Mouse (Mus musculus) embryo, embryonic 11 days (tissue): Measurements from ENCODE around the gene Ndst4.

Experiments used
- DNase-seq: peaks from one replicate; pipeline ENCODE4 v3.0.0-alpha.2; 2015

Ndst4 gene

DNA sequence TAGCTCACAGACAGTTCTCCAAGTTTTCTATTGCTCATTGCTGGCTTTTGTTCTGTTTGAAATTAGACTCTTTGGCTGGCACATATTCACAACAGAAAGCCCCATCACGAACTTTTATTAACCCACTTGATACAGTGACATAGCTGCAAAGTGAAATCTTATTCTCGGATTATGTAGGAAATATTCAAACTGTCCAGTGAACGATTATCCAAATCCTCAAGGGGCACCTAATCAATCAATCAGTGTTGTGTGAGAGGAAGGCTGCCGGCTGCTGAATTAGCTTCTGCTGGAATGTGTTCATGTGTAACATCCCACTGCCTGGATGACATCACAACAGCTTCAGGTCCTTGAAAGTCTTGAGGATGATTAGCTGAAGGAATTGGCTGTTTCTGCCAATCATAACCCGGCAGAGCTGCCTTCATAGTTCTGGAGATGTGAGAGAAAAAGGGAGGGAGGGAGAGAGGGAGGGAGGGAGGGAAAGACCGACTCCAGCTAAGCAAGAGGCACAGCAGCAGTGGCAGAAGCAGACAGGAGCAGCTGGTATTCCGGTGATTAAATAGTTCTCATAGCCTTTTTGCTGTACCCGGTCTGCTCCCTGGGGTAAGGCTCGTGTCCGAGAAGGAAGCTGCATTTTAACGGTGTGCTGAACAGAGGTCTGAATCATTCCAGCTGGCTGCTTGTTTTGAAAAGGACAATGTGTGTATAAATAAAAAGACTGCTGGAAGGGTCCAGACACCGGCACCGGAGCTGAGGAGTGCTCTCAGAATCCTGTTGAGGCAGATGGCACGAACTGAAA lies at the start of gene Ndst4:
TSS of gene Ndst4 (plus strand) at position 476 of the 796 bp plus-strand sequence.
- DNase-seq: peak; percentile 76

DNA sequence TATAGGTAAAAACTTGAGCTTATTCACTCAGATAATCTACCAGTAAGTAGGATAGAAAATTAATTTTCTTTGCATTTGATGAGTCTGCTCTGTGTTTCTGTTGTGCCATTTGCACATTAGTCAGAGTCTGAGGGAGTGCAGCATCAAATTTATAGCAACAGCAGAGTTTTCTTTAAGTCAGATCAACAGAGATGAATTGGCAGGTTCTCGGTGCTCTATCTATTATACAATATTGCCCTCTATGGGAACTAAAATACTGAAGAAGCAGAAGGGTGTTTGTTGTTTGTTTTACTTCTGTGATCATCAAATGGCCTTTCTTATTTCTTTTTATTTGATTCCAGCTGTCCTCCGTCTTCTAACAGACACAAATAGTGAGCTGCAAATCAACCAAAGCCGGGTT lies 6.4 kb upstream of the Ndst4 start:
- DNase-seq: no peak

DNA sequence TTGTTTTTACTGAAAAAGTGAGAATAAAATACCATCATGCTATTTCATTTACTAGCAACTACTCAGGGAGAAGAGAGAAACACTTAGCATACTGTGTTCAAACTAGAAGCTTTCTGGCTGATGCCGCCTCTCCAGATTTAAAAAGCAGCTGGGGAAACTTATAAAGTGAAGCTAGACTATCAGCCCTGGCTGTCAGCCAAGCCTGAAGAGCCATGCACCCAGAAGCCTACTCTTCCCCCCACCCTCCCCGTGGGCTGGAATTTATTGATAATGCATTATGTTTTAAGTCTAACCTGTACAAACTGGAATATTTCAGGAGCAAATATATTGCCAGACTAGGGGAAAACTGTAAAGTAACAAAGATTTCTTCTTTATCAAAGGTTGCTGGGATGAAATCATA lies 2.6 kb downstream of the Ndst4 start:
- no peak for DNase-seq

DNA sequence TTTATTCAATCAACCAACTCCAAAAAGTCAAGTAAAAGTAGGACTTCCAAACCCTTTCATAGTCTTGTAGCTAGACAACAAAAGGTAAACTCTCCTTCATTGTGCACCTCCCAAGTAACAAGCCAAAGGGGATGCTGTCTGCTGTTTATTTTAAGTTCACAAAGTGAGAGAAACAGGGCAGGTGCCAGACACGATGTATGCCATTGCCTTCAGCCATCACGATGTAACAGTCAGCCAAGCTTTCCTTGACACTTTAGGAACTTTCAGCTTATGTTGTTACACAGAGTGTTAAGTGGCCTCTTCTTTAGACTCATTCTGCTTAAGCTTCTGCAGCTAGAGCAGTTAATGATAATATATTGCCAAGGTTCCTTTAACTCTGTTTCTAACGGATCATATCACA lies 3.1 kb downstream of the Ndst4 start:
- no peak for DNase-seq

DNA sequence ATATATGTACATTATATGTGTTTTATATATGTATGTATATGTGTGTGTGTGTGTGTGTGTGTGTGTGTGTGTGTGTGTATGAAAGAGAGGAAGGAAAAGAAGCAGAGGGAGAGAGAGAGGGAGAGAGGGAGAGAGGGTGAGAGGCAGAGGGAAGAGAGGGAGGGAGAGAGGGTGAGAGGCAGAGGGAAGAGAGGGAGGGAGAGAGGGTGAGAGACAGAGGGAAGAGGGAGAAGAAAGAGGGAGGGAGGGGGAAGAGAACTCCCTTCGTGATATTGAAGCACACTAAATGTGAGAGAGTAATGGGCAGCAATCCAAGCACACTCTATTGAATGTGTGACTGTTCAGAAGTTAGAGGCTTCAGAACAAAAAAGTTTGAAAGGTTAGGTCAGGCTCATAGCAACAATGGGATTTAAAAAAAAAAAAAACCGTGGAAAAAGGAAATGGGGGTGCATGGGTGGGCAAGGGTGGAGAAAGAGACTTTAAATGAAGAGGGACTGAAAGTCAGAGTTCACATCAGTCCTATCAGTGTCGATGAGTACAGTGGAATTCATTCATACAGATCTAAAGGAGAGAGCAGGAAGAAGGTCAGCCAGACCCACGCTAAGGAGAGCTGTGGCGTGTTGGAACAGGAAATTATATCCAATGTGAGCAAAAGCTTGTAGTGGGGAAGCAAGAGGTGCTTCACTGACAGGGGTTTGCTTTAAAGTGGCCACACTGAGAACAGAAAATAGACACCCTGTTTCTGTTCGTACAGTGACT lies 63.2 kb downstream of the Ndst4 start:
- DNase-seq: no peak

DNA sequence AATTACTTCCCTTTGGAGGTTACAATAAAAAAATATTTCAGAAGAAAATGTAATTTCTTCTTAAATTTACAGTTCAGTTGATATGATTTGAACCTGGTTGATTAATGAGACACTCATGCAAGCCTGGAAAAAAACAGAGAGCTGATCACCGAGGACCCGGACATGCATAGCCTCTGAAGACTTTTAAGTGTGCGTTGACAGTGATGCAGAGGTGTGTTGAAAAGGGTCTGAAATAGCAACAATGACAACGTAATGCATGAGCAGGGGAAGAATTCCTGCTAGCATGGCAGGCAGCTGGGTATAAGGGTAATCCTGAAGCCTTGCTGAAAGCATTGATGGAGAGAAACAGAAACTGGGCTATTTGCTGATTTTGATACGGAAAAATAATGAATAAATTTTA lies 106.2 kb downstream of the Ndst4 start:
- DNase-seq: no peak

DNA sequence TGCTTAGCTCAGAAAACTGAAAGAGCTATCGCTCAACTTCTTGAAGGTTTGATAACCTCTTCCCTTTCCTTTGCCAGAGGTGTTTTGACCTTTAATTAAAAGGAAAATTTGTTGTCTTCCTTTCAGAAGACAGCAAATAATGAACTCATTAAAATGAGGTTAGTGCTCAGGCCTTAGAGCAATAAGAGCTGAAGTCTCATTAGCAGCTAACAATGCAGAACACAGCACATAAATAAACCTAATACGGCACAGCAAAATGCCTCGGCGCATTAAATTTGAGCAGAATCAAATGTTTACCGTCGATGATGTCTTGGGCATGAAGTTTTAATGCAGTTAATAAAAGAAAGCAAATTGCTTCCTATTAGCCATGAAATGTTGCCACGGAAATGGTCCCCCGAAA lies 129.5 kb downstream of the Ndst4 start:
- DNase-seq: no peak

DNA sequence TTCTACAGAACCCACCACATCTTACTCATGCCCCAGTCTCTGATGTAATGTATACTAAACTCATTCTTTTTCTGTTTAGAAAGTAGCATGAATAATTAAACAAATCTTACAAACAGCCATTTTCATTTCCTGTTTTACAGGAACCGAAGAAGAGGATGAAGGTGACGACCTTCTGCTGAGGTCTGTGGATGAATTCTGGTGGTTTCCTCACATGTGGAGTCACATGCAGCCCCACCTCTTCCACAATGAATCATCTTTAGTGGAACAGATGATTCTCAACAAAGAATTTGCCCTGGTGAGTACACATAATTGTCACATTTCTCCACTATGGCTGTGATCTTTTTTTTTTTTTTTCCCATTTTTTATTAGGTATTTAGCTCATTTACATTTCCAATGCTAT lies 166.7 kb downstream of the Ndst4 start:
- DNase-seq: no peak

DNA sequence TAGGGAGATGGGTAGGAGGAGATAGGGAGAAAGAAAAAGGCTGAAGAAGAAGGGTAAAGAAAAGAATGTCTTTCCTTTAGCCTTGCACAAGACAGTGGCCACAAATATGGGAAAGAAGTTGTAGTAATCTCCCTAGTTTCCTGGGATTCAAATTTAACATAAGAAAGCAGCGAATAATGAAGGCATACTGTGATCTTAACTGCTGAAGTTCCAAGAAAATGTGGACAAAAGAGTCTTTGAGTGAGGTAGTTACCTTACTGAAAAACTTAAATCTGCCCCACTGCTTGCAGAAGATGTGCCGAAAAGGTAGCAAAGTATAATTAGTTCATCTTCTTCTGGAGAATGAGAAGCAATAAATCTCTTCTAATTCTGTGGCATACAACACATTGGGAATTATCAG lies 228.4 kb downstream of the Ndst4 start:
- no peak for DNase-seq

DNA sequence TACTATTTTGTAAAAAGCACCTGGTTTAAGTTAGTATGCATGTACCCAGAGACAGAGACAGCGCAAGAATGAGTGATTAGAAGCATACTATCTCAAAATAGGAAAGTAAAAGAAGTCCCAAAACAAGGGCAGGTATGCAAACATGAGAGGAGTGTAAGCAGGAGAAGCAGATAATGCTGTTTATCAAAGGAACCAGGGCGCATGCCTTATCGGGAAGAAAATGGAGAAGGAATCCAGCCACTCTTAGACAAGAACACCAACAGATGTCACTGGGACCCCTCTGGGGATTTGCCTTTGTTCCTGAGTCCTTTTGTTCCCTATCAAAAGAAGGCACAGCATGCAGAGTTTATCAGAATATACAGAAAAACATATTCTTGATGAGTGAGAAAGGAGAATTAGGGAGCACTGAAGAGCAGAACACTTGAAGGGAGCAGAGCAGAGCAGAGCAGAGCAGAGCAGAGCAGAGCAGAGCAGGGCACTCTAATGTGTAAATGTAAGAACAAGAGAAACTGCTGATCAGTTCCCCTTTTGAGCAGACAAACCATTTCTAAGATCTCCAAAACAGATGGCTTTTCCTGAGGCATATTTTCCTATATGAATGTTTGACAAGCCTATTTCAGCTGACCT lies 251.2 kb downstream of the Ndst4 start:
- DNase-seq: peak; percentile 14

DNA sequence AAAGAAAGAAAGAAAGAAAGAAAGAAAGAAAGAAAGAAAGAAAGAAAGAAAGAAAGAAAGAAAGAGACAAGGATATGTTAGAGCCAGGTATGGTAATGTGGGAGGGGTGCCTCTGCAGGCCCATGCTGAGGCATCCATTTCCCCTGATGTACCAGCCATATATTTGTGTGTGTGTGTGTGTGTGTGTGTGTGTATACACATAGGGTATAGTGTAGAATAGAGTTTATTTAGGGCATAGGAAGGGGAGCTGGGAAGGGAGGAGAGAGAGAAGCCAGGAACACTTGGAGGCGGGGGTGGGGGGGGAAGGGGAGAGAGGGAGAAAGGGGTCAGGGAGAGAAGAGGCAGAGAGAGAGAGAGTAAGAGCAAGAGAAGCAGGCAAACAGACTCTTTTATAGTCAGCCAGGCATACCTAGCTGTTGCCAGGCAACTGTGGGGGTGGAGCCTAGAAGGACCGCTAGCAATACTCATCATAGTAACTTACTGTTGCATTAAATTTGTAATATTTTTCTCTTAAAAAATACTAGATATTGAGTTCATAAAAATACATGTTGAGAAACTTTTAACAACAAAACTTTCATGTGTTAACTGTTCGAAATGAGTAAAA lies 256.3 kb downstream of the Ndst4 start:
- no peak for DNase-seq

DNA sequence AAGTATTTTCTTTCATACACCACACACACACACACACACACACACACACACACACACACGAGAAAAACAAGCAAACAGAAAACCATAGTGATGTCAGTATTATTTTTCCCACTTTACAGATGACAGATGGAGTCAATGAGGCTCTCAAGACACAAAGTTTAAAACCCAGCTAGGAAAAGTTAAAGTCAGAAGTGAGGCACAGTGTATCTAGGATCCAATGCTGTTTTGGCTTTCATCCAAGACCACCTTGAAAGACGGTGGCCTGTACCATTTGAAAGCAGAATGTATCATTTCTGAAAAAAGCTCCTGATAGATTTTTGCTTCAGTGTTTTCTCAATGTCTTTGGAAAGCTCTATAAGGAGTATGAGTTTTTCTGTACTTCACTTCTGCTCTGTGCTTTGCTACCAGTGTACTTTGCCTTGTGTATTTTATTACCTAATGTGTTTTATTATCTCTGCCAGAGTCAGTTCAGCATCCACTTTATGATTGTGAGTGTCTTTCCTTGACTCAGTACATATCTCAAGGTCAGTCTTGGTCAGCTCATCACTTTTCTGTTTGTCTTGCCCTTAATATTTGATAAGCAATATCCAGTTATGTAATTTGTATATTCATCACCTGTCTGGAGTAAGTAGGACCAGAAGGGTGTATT lies 257.1 kb downstream of the Ndst4 start:
- no peak for DNase-seq

DNA sequence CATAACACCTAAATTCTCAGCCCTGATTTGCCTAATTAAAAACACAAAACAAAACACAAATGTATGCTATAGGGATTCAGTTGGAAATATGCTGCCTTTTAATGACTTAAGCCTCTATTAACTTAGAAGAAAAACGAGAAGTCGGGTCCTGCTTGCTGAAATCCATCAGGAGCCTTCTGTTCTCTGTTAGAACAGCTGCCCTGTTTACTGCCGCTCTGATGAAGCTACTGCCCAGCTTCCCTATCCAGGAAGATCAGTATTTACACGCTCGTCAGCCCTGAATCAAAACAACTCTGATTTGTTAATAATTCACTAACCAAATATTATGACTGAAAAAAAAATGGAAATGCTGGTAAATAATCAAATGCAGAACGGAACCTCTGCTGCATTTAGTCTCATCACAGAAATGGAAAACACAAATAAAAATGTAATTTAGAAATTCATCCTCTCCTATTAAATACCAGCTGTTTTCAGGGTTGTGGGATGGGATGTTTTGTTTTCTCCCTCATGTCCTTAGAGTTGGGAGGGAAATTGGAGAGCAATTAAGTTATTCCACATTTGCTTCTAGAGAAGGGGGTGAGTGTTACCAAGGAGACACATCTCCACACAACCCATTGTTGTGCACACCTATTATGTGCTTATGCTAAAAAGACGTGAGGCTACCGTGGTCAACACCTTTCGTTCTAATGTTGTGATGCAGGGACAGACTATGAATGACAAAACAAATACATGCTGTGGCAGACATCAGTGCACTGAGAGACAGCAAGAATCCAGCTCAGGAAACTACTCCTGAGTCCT lies 270.3 kb downstream of the Ndst4 start:
- no peak for DNase-seq

DNA sequence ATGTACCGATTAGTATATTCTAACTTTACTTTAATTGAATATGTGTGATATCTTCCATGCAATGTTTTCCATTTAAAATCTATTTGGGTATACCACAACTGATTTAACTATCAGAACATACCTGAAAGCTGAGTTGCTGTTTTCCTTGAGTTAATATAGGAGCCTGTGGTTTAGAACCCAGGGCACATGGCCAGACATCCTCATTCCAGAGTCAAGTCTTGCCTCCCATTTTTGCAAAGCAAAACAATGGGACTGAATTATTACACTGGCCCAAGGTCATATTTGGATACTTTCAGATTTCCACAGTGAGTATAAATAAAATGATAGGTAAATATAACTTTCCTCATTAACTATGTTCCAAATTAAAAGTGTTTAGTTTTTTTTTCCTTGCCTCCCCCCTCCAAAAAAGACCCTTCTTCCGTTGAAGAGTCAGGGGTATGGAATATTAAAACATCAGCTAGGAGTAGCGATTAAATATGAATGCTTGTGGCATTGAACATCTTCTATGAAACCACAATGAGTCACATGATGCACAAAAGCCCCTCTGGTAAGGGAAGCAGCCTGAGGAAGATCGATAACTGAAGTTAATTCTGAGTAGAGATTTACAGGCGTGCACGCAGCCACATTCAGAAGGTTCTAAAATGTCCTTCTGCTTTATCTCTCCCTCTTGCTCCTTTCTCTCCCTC lies 271.5 kb downstream of the Ndst4 start:
- no peak for DNase-seq

DNA sequence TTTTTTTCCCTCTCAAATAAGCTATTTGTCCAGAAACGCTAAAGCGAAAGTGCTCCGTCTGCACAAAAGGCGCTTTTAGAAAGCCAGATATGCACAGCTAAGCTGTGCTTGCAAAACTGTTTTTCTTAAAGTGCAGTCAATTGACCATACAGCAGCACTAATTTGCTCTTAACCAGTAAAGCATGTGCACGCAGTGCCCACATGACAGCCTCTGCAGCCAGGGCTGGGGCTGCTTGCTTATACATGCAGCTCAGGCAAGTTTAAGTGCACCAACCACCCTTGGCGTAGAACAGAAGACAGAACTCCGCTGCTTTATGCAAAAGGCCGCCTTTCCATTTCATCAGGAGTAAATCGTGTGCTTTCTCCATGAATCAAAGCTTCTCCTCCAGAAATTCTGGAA lies 275.0 kb downstream of the Ndst4 start:
- peak; percentile 21 for DNase-seq

DNA sequence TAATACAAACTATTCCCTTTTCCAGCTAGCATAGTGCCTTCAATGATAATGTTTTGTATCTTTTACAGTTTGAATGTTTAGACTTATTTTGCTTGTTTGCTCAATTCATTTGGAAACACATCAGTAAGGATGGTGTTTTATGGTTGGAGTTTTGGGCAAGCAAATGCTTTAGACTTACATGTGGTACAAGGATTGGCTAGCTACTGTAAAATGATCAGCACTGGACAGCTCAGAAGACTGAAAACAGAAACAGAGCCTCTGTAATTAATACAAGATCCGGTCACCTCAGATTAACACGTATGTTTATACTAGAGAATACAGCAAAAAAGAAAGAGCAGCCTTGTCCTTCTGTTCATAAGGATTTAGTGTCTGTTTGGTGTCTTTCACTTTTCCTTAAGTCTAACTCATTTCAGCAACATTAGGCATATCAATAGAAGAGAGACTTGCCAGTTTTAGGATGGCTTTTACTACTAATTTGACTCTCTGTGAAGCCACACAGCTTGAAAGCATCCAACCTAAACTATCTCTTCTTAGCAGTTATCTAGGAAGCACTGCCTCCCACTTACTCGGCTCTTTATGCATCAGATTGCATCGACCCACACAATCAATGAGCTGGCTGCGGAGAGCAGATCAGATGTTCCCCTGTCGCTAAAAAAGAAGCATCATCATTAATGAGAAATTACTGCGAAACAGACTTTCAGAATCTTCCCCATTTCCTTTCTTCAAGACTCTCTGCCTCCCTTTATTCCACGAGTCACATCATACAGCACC lies 279.8 kb downstream of the Ndst4 start:
- no peak for DNase-seq

DNA sequence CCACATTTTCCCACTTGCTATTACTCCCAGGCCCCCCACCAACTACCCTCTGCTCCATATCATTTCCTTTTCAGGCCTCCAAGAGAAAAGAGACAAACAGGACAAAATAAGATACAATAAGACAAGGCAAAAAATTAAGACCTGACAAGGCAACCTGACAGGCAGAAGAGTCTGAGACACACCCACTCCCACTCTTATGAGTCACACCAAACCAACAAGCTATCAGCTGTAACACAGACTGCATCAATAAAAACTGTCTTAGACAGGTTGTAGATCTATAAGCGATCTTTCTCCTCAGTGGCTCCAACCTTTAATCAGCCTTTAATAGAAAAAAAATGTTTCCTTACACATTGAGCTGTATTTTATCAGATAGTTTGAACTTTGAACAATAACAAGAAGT lies 280.7 kb downstream of the Ndst4 start:
- no peak for DNase-seq

DNA sequence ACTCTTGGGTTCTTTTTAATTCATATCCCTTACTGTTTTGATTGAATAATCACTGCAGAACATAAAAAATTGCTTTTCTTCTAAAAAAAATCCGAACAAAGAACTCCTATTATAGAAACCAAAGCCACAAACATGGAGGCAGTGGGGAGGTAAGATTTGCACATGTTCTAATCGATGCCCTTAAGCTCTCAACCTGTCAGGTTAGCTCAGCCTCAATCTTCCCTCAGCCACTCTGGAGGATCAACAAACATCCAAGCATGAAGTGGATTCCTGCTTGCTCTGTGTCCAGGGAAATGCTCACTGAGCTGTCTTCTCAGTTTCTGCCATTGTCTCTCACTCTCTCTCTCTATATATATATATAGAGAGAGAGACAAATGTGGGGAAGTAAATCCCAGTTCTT lies 283.7 kb downstream of the Ndst4 start:
- no peak for DNase-seq

DNA sequence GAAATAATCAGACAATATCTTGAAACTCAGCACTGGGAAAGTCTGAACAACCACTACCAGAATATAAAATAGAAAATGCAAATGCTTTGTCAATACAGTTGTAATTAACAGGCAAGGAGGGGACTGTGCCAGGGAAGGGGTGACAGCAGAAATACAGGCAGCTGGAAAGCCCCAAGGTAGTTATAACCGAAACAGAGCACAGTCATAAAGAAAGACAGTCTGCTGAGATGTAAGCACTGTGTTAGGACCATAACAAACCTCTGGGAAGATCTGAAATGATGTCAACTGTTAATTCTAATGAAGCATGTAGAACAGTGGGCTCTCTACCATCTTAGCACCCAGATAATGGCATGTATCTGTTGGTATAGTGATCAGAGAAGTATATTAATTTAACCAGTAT lies 287.1 kb downstream of the Ndst4 start:
- DNase-seq: no peak

DNA sequence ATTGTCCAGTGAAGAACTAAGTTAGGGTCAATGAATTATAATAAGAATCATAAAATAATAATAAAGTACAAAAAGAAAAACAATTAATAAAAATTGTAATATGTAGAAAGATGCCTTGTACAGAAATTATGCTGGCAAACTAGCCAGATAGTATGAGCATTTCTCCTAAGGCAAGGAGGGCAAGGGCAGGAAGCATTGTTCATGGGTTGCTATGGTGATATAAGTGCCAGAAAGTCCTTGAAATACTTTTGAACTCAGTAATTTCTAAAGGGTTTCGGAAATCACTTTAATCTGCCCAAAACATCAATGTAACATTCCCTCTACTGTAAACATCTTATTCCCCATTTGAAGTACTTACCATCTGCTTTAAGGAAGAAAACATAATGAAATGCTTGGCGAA lies 319.1 kb downstream of the Ndst4 start:
- no peak for DNase-seq

DNA sequence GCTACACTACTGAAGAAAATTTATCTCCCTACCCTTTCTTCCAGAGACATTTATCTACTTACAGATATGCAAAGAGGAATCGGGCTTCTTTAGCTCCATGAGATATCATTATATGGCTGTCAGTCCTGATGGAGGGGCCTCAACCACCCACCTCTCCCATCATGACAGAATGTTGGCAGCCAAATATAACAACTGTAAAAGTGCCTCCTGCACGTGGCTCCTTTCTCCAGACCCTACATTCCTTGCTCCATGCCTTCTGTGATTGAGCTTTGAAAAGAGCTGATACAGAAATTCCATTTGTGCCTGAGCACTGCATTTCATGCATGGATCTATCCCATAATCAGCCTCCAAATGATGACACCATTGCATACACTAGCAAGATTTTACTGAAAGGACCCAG lies 331.1 kb downstream of the Ndst4 start:
- DNase-seq: no peak
